Mouse (Mus musculus) embryo, embryonic 11.5 days (tissue): ENCODE data around the gene Tbc1d1.
"Not testable (repeated sequence)": the region's sequence is repeated elsewhere in the genome, so short reads cannot be mapped to it uniquely, and the experiment has no call there.

Source experiments
- DNase-seq: peaks from one replicate; pipeline ENCODE4 v3.0.0-alpha.2; 2012; ENCODE audit warnings: low read depth, low spot score

Gene Tbc1d1

DNA sequence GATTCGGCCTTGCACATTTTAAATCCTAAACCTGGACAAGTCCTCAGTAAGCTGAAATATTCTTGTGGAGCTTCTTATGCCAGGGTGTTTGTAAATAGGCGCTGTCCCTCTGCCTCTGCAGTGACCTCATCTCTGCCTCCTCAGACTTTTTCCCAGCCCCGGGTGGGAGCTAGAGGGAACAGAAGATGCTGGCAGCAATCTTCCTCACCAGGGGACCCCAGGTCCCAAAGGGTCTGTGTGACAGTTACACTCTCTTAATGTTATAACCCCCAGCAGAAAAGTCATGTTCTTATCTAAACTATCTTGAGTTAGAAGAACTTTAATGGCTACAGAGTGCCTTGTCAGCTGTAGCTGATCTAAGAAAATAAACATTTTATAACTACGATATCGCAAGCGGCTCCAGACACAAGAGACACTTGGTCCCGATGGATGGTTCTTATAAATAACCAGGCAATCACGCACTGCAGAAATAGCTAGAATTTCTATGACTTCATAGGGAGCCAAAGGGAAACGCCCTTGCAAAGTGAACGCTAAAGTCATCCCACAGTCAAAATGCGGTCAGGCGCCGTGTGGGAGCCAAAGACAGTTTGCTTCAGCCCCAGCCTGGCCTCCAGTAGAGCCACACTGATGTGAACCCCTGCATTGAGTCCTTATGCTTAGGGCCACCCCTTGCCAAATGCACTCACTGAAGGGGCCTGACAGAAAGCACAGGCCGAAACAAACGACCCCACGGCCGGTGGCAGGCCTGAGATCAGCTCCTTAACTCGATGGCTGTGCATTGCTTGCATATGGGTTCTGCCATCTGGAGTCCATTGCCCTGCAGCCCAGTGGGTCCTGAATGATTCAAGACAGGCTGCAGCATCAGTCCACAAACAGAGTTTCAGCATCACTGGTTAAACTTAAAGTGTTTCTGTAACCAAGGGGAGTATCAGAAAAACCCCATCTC lies 202.8 kb downstream of the Tbc1d1 start:
- no peak for DNase-seq

- no peak for DNase-seq
Observed at GRCm38 (mm10) chr5:64360147-64360875, 204.2 kb downstream of the Tbc1d1 start.

DNA sequence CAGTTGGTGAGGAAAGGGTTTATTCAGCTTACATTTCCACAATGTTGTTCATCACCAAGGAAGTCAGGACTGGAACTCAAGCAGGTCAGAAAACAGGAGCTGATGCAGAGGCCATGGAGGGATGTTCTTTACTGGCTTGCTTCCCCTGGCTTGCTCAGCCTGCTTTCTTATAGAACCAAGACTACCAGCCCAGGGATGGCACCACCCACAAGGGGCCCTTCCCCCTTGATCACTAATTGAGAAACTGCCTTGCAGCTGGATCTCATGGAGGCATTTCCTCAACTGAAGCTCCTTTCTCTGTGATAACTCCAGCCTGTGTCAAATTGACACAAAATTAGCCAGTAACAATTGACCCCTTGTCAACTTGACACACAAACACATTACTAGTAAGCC lies 204.8 kb downstream of the Tbc1d1 start:
- DNase-seq: not testable (repeated sequence)

- DNase-seq: no peak
Observed at GRCm38 (mm10) chr5:64363859-64364406, 207.8 kb downstream of the Tbc1d1 start.

DNA sequence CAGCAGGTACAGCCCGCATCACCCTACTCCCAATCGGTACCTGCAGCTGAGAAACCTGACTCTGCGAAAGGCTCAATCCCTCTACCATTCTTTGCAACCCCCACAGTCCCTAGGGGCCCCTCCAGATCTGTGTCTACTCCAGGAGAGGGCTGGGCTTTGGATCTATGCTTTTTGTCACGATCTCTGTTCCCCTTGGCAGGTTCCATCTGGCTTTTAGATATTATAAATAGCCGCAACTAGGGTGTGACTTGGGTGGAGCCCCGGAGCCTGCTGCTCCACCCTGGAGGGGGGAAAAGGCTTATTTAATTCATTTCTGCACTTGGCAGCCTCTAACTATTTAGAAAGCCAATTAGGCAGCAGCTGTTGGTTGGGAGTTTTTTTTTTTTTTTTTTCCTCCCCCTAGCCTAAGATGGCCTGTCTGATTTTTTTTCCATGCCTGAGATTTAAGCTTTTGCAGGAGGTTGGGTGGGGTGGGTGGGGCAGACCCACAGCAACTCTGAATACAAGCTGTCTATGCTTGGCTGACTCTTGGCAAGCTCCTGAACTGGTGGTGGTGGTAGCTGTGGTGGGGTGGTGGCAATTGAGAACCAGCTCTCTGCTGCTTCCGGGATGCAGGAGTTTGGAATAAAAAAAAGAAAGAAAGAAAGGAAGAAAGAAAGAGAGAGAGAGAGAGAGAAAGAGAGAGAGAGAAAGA lies 208.5 kb downstream of the Tbc1d1 start:
- DNase-seq: no peak

DNA sequence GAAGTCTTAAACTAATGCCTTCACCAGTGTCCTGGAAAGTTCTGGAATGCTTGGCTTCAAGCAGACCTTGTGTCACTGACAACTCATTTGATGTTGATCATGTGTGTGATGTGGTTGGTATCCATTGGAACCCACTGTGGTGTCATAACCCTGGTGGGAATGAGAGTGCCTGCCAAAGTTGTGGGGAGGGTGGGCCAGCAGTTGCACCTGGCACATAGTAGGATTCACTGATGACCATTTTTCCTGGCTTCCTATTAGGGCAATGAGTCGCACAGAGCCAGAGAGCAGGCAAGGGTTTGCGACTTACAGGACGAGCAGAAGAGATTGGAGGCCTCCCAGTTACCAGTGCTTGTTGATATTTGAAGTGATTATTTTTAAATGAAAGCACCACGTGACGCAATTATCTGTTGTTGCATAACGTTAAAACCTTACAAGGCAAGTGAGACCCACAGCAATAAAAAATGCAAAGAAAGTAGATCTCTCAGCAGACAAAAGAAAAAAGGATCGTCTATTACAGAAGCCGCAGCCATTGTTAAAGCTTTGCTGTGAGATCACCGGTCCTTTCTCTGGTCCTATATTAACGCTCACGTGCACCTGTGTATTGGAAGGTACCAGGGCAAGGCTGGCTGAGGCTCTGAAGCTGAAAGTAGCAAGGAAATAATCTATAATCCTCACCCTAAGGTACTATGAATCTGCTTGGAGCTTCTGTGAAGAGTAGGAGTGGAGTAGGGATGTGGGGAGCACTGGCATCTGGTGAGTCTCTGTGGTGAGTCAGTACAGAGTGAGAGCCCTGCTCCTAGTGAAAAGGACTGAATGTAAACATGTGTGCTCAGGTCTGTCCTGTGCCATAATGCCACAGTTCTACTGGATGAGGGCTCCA lies 209.3 kb downstream of the Tbc1d1 start:
- DNase-seq: no peak

GRCm38 (mm10) chr5:64366113-64366512 lies 210.0 kb downstream of the Tbc1d1 start:
- no peak for DNase-seq

DNA sequence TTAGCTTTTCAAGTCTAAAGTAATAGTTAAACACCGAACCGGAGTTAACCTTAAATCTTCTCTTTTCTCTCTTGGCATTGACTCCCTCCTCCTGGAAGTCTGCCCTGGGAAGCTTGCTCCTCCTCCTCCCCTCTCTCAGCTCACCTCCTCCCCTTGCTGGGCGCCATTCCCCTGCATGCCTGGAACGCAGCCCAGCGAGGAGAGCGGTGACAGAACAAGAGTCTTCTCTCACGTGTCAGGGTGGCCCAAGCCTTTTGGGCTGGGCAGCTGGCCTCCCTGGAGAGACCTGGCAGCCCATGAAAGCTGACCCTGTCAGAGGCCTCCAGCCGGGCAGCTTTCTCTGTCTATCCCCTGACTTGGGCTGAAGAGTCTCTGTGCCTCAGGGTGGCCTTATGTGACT lies 211.3 kb downstream of the Tbc1d1 start:
- DNase-seq: no peak

GRCm38 (mm10) chr5:64371331-64371831 lies 215.3 kb downstream of the Tbc1d1 start:
- DNase-seq: no peak

GRCm38 (mm10) chr5:64372292-64372961 lies 216.3 kb downstream of the Tbc1d1 start:
- no peak for DNase-seq

GRCm38 (mm10) chr5:64373695-64374094 lies 217.6 kb downstream of the Tbc1d1 start:
- no peak for DNase-seq

GRCm38 (mm10) chr5:64375851-64376250 lies 219.7 kb downstream of the Tbc1d1 start:
- DNase-seq: no peak

- DNase-seq: no peak
Observed at GRCm38 (mm10) chr5:64376466-64376865, 220.4 kb downstream of the Tbc1d1 start.

DNA sequence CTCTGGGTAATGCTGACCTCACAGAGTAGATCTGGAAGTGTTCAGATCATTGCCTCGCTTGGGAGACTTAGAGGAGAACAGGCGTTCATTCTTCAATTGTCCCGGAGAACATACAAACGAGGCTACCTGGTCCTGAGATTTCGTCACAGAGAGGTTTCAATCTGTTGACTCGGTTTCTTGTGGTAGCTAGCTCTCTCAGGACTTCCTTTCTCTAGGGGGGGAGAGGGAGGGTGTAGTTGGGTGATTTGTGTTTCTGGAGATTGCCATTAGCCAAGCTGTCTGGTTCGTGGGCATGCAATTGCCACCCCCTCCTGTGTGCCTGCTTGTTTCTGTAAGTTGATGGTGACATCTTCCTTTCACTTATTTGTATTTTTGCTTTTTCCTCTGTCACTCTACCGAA lies 221.6 kb downstream of the Tbc1d1 start:
- DNase-seq: no peak

GRCm38 (mm10) chr5:64378591-64379275 lies 222.6 kb downstream of the Tbc1d1 start:
- no peak for DNase-seq

- DNase-seq: no peak
Observed at GRCm38 (mm10) chr5:64379829-64380228, 223.7 kb downstream of the Tbc1d1 start.

- no peak for DNase-seq
Observed at GRCm38 (mm10) chr5:64380698-64381375, 224.7 kb downstream of the Tbc1d1 start.

DNA sequence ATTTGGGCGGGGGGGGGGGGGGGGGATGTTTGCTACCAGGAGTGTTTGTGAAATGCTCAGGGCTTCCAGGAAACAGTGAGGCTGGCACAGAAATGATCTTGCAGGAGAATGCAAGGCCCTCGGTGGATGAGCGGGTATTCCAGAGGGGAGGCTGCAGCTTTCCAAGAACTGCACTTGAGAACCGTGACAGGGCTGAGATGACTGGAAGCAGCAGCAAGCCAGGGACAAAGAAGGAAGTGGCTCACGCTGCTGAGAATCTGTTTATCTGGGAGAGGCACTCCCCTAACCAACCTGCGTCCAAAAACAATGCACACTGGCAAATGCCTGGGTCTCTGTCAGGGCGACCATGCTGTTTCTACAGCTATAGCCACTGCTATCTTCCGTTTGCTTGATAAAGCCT lies 225.4 kb downstream of the Tbc1d1 start:
- DNase-seq: no peak
